Mouse (Mus musculus): ENCODE results near the gene Dst. TPM values are rescaled to one million over a fixed set of nuclear protein-coding genes. Genes with fewer than 3 reads are reported as not detected.

Dst gene
- total and polyA plus RNA-seq, 3 experiments: 0.08 to 0.60 TPM; not detected in 1

DNA sequence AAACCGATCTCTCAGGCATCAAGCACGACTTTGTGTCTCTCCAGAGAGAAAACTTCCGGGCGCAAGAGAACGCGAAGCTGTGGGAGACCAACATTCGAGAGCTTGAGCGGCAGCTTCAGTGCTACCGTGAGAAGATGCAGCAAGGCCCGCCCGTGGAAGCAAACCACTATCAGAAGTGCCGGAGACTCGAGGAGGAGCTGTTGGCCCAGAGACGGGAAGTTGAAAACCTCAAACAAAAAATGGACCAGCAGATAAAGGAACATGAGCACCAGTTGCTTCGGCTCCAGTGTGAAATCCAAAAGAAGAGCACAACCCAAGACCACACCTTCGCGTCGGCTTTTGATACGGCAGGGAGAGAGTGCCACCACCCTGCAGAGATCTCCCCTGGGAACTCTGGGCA, 271.7 kb downstream of the Dst start:
- DNase-seq (ENCODE audit: low read depth, low spot score): no peak
- no peak overlapping the region for H3K4me3 ChIP-seq (ENCODE audit: control insufficient read depth in 1 of 2, insufficient read depth in 1 of 2, low read depth in 2 of 2, low read length in 2 of 2)
- no peaks in the 10 kb centered on the region for H3K4me1 ChIP-seq (ENCODE audit: control insufficient read depth in 1 of 2, insufficient read depth in 2 of 2, low read length in 2 of 2)
- H3K9ac ChIP-seq (ENCODE audit: control insufficient read depth, low read depth, low read length, poor library complexity, severe bottlenecking): no peak overlapping the region
- H3K9me3 ChIP-seq (replicated peaks; ENCODE audit: insufficient read depth, low read length): no peaks in the 10 kb centered on the region
- H3K27me3 ChIP-seq (ENCODE audit: control insufficient read depth in 1 of 2, insufficient read depth in 2 of 2, low read length in 2 of 2): no peaks in the 10 kb centered on the region
- H3K79me2 ChIP-seq (ENCODE audit: control insufficient read depth, insufficient read depth, low read length, poor library complexity): no peaks in the 10 kb centered on the region
- no peak overlapping the region for H3K27ac ChIP-seq (ENCODE audit: control insufficient read depth, low read depth, low read length)
- no peaks in the 10 kb centered on the region for H3K36me3 ChIP-seq (ENCODE audit: control insufficient read depth in 1 of 2, insufficient read depth in 2 of 2, low read length in 2 of 2)
- TF ChIP-seq MYB (IDR thresholded peaks at IDR 0.05; ENCODE audit: low read depth, low read length): no peak
- no peak for TF ChIP-seq GABPA (IDR thresholded peaks at IDR 0.05; ENCODE audit: low read depth, low read length)
- TF ChIP-seq POLR2AphosphoS5 (IDR thresholded peaks at IDR 0.05; ENCODE audit: borderline replicate concordance, low read depth, low read length): no peak
- no peak for TF ChIP-seq EP300 (IDR thresholded peaks at IDR 0.05; ENCODE audit: low read depth in 1 of 2, low read length in 2 of 2)
- no peak for TF ChIP-seq TAL1 (IDR thresholded peaks at IDR 0.05; ENCODE audit: low read length)
- TF ChIP-seq ZC3H11A (IDR thresholded peaks at IDR 0.05; ENCODE audit: low read depth, low read length): no peak
- no peak for TF ChIP-seq MAX (IDR thresholded peaks at IDR 0.05; ENCODE audit: low read length)
- no peak for TF ChIP-seq MAFK (IDR thresholded peaks at IDR 0.05; ENCODE audit: borderline replicate concordance, low read depth, low read length)

DNA sequence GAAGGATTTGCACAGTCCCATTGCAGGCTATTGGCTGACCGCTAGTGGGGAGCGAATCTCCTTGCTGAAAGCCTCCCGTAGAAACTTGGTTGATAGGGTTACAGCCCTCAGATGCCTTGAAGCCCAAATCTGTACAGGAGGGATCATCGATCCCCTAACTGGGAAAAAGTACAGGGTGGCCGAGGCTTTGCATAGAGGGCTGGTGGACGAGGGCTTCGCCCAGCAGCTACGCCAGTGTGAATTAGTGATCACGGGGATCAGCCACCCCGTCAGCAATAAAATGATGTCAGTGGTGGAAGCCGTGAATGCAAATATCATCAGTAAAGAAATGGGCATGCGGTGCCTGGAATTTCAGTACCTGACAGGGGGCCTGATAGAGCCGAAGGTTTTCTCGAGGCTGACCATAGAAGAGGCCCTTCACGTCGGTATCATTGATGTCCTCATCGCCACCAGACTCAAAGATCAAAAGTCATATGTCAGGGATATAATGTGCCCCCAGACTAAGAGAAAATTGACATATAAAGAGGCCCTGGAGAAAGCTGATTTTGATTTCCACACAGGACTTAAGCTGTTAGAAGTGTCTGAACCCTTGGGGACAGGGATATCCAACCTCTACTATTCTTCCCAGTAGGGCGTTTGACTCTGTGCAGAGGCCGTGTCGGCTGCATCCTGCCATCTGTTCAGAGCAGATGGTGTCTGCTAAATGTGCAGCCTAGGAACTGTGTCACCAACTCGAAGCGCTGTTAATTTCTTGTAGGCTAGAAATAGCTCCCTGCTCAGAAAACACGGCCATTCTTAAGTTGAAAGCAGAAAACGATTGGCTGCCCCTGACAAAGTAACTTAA, 274.6 kb downstream of the Dst start:
- no peak for DNase-seq (ENCODE audit: low read depth, low spot score)
- no peak overlapping the region for H3K27ac ChIP-seq (ENCODE audit: control insufficient read depth, low read depth, low read length)
- no peaks in the 10 kb centered on the region for H3K9me3 ChIP-seq (replicated peaks; ENCODE audit: insufficient read depth, low read length)
- no peaks in the 10 kb centered on the region for H3K4me1 ChIP-seq (ENCODE audit: control insufficient read depth in 1 of 2, insufficient read depth in 2 of 2, low read length in 2 of 2)
- no peak for TF ChIP-seq CHD1 (IDR thresholded peaks at IDR 0.05; ENCODE audit: low read depth, low read length)
- TF ChIP-seq UBTF (IDR thresholded peaks at IDR 0.05; ENCODE audit: borderline replicate concordance, insufficient read depth, low read depth, low read length): no peak
- TF ChIP-seq TBP (IDR thresholded peaks at IDR 0.05; ENCODE audit: low read depth, low read length): no peak
- TF ChIP-seq SMC3 (IDR thresholded peaks at IDR 0.05; ENCODE audit: low read depth, low read length): no peak
- no peak for TF ChIP-seq ETS1 (IDR thresholded peaks at IDR 0.05; ENCODE audit: low read depth, low read length)
- no peak for TF ChIP-seq MYB (IDR thresholded peaks at IDR 0.05; ENCODE audit: low read depth, low read length)
- H3K79me2 ChIP-seq (ENCODE audit: control insufficient read depth, insufficient read depth, low read length, poor library complexity): no peaks in the 10 kb centered on the region
- H3K36me3 ChIP-seq (ENCODE audit: control insufficient read depth in 1 of 2, insufficient read depth in 2 of 2, low read length in 2 of 2): no peaks in the 10 kb centered on the region
- H3K27me3 ChIP-seq (ENCODE audit: control insufficient read depth in 1 of 2, insufficient read depth in 2 of 2, low read length in 2 of 2): no peaks in the 10 kb centered on the region
- H3K9ac ChIP-seq (ENCODE audit: control insufficient read depth, low read depth, low read length, poor library complexity, severe bottlenecking): no peak overlapping the region
- no peak overlapping the region for H3K4me3 ChIP-seq (ENCODE audit: control insufficient read depth in 1 of 2, insufficient read depth in 1 of 2, low read depth in 2 of 2, low read length in 2 of 2)

Measured in MEL (cell line).